Mouse (Mus musculus) heart, postnatal 4 days (tissue): ENCODE measurements around the gene Hmga2. TPM values are rescaled to one million over a fixed set of nuclear protein-coding genes. Genes with fewer than 3 reads are reported as not detected.
A peak's percentile ranks its signal among the peaks of the same experiment; 100 is the strongest.

Experiments
- DNase-seq: peaks from one replicate; pipeline ENCODE4 v3.0.0; 2021
- total RNA-seq, 2 experiments: library from RNA; stranded (reverse); gene quantifications; 2 replicates each; pipeline ENCODE4 v1.2.3; 2021

Hmga2 gene
- total RNA-seq, 2 experiments from 2014 or later: 0.91 to 1.6 TPM

- no peak for DNase-seq
Observed at GRCm38 (mm10) chr10:120423256-120423655, 53.0 kb downstream of the Hmga2 start.

GRCm38 (mm10) chr10:120422820-120423219 lies 53.4 kb downstream of the Hmga2 start:
- DNase-seq: no peak

- peak; percentile 91 for DNase-seq
Observed at GRCm38 (mm10) chr10:120422050-120422449, 54.2 kb downstream of the Hmga2 start.

- peak; percentile 13 for DNase-seq
Observed at GRCm38 (mm10) chr10:120420971-120421629, 55.2 kb downstream of the Hmga2 start.

GRCm38 (mm10) chr10:120418738-120419523 lies 57.3 kb downstream of the Hmga2 start:
- no peak for DNase-seq

- no peak for DNase-seq
Observed at GRCm38 (mm10) chr10:120418211-120418610, 58.1 kb downstream of the Hmga2 start.

GRCm38 (mm10) chr10:120417488-120418118 lies 58.7 kb downstream of the Hmga2 start:
- DNase-seq: no peak

- no peak for DNase-seq
Observed at GRCm38 (mm10) chr10:120417116-120417487, 59.2 kb downstream of the Hmga2 start.

- DNase-seq: no peak
Observed at GRCm38 (mm10) chr10:120416628-120417027, 59.6 kb downstream of the Hmga2 start.

GRCm38 (mm10) chr10:120412215-120412614 lies 64.1 kb downstream of the Hmga2 start:
- DNase-seq: no peak

GRCm38 (mm10) chr10:120410958-120411357 lies 65.3 kb downstream of the Hmga2 start:
- DNase-seq: no peak

- DNase-seq: no peak
Observed at GRCm38 (mm10) chr10:120409131-120409530, 67.1 kb downstream of the Hmga2 start.

- DNase-seq: no peak
Observed at GRCm38 (mm10) chr10:120407230-120407629, 69.0 kb downstream of the Hmga2 start.

- no peak for DNase-seq
Observed at GRCm38 (mm10) chr10:120406038-120406437, 70.2 kb downstream of the Hmga2 start.

- DNase-seq: no peak
Observed at GRCm38 (mm10) chr10:120405322-120405721, 70.9 kb downstream of the Hmga2 start.

- peak; percentile 47 for DNase-seq
Observed at GRCm38 (mm10) chr10:120402966-120403365, 73.3 kb downstream of the Hmga2 start.

GRCm38 (mm10) chr10:120401787-120402186 lies 74.5 kb downstream of the Hmga2 start:
- DNase-seq: no peak

- DNase-seq: no peak
Observed at GRCm38 (mm10) chr10:120399846-120400510, 76.3 kb downstream of the Hmga2 start.

- DNase-seq: no peak
Observed at GRCm38 (mm10) chr10:120398745-120399144, 77.5 kb downstream of the Hmga2 start.

GRCm38 (mm10) chr10:120397211-120397631 lies 79.0 kb downstream of the Hmga2 start:
- no peak for DNase-seq

GRCm38 (mm10) chr10:120395550-120395949 lies 80.7 kb downstream of the Hmga2 start:
- no peak for DNase-seq

- no peak for DNase-seq
Observed at GRCm38 (mm10) chr10:120394740-120395139, 81.5 kb downstream of the Hmga2 start.
